Mouse (Mus musculus): ENCODE data around the gene Dennd1b. TPM values are rescaled to one million over a fixed set of nuclear protein-coding genes. Genes with fewer than 3 reads are reported as not detected.

The Dennd1b gene
- total and polyA plus RNA-seq, 2 experiments from 2014 or later, result 8.9 to 19.8 TPM

GRCm38 (mm10) chr1:139224309-139224949 is 261.2 kb downstream of the Dennd1b start:
- DNase-seq (ENCODE audit: low spot score) (no peak), ATAC-seq (ENCODE audit: low FRiP score) (no peak)
- no peak for TF ChIP-seq CTCF (IDR thresholded peaks at IDR 0.05)
- no peaks in the 10 kb centered on the region for H3K9me3 ChIP-seq (ENCODE audit: low read length)
- H3K36me3 ChIP-seq (ENCODE audit: insufficient read depth, low read length), result no peaks in the 10 kb centered on the region
- no peaks in the 10 kb centered on the region for H3K4me1 ChIP-seq (ENCODE audit: insufficient read depth, low read length)
- H3K27me3 ChIP-seq (ENCODE audit: insufficient read depth, low read length), result no peaks in the 10 kb centered on the region
- no peak overlapping the region for H3K9ac ChIP-seq (replicated peaks; ENCODE audit: low read length, poor library complexity, severe bottlenecking)
- H3K27ac ChIP-seq (ENCODE audit: low read depth, low read length), result no peak overlapping the region
- H3K4me3 ChIP-seq (ENCODE audit: low read depth, low read length), result no peak overlapping the region
- no peak overlapping the region for H3K4me2 ChIP-seq (ENCODE audit: low read depth, low read length, poor library complexity, severe bottlenecking)
- WGBS, result 87% methylated on average over 6 of the region's 6 CpGs

Other genes starting within 250 kb of the Dennd1b start
- gene Lhx9, start 114.9 kb upstream of the Dennd1b start, total RNA-seq (2014; rRNA removed), result 125 and 129 TPM in 2 replicates
- gene Lhx9, start 114.9 kb upstream of the Dennd1b start, polyA plus RNA-seq (2015; fragmentation: Nextera tagmentation; extraction: Ambion mirVana), result 63.1 and 76.9 TPM in 2 replicates
- 35.6 and 68.9 TPM in 2 replicates for gene 2310009B15Rik, start 106.6 kb upstream of the Dennd1b start, total RNA-seq (2014; rRNA removed)
- gene 2310009B15Rik, start 106.6 kb upstream of the Dennd1b start, polyA plus RNA-seq (2015; fragmentation: Nextera tagmentation; extraction: Ambion mirVana), result 49.7 and 50.9 TPM in 2 replicates

Data from midbrain, postnatal 0 days (tissue).